Mouse (Mus musculus) kidney, embryonic 14.5 days (tissue): ENCODE data around the gene Lrp8. TPM values are rescaled to one million over a fixed set of nuclear protein-coding genes. Genes with fewer than 3 reads are reported as not detected.

Source experiments
- ATAC-seq: fragments of 200-750 bp; cut with Nextera tagmentation; 2 replicates; pipeline ENCODE4 v1.8.0; 2017; ENCODE audit warnings: moderate number of reproducible peaks, mild to moderate bottlenecking, moderate TSS enrichment, moderate library complexity; ENCODE audit not compliant: low FRiP score, low TSS enrichment
- H3K27ac ChIP-seq: fragments of 300-500 bp; sonication (generic); 2 replicates; pipeline ENCODE4 v1.5.1; 2014; ENCODE audit warnings: low read depth, mild to moderate bottlenecking, low read length, moderate library complexity, mixed read lengths
- H3K27me3 ChIP-seq: fragments of 300-500 bp; sonication (generic); 2 replicates; pipeline ENCODE4 v1.6.1; 2014; ENCODE audit warnings: mild to moderate bottlenecking, low read length; ENCODE audit not compliant: control insufficient read depth, insufficient read depth
- H3K36me3 ChIP-seq: fragments of 300-500 bp; sonication (generic); 2 replicates; pipeline ENCODE4 v1.6.1; 2014; ENCODE audit warnings: low read length, mixed read lengths; ENCODE audit not compliant: control insufficient read depth, insufficient read depth
- H3K4me1 ChIP-seq: fragments of 300-500 bp; sonication (generic); 2 replicates; pipeline ENCODE4 v1.6.1; 2014; ENCODE audit warnings: low read length, mixed read lengths; ENCODE audit not compliant: control insufficient read depth, insufficient read depth
- H3K4me2 ChIP-seq: fragments of 300-500 bp; sonication (generic); replicated peaks from 2 replicates; pipeline ENCODE4 v1.6.1; 2014; ENCODE audit warnings: low read depth, mild to moderate bottlenecking, low read length
- H3K4me3 ChIP-seq: fragments of 300-500 bp; sonication (generic); 2 replicates; pipeline ENCODE4 v1.5.1; 2014; ENCODE audit warnings: mild to moderate bottlenecking, low read length
- H3K9ac ChIP-seq: fragments of 300-500 bp; sonication (generic); 2 replicates; pipeline ENCODE4 v1.6.1; 2014; ENCODE audit warnings: low read depth, mild to moderate bottlenecking, low read length, moderate library complexity
- H3K9me3 ChIP-seq: fragments of 300-500 bp; sonication (generic); 2 replicates; pipeline ENCODE4 v1.6.1; 2016; ENCODE audit warnings: low read length; ENCODE audit not compliant: control insufficient read depth
- WGBS: fragments of 180-500 bp; shearing (Covaris S2); extraction: QIAGEN DNeasy Blood & Tissue Kit; methylation state at CpG from one replicate; pipeline ENCODE4 v1.1.7; 2014; 5-methylcytosine and 5-hydroxymethylcytosine counted together
- polyA plus RNA-seq: library from polyadenylated mRNA; unstranded; fragments of >200 nt; fragmentation: Nextera tagmentation; extraction: Ambion mirVana; gene quantifications from 2 replicates; pipeline ENCODE4 v1.2.1, GENCODE M21; 2014

Lrp8 gene
- polyA plus RNA-seq, 1 experiment from 2014 or later = 4.2 TPM

- no peak overlapping the region for H3K27ac ChIP-seq
- ATAC-seq = no peak
- H3K36me3 ChIP-seq = peaks cover 37% of the 10 kb centered on the region
- WGBS = 94% methylated on average over 10 of the region's 10 CpGs
- no peaks in the 10 kb centered on the region for H3K9me3 ChIP-seq
- no peaks in the 10 kb centered on the region for H3K27me3 ChIP-seq
- no peak overlapping the region for H3K4me3 ChIP-seq
- H3K4me1 ChIP-seq = no peaks in the 10 kb centered on the region
- no peak overlapping the region for H3K9ac ChIP-seq
- H3K4me2 ChIP-seq = no peak overlapping the region
These were observed 102.2 kb downstream of the Lrp8 start for GRCm38 (mm10) chr4:107904252-107904651.

GRCm38 (mm10) chr4:107906561-107906960, 104.5 kb downstream of the Lrp8 start:
- ATAC-seq = no peak
- no peaks in the 10 kb centered on the region for H3K27me3 ChIP-seq
- 92% methylated on average over 9 of the region's 9 CpGs for WGBS
- peaks cover 42% of the 10 kb centered on the region for H3K36me3 ChIP-seq
- H3K4me2 ChIP-seq = no peak overlapping the region
- H3K27ac ChIP-seq = no peak overlapping the region
- no peak overlapping the region for H3K9ac ChIP-seq
- no peak overlapping the region for H3K4me3 ChIP-seq
- H3K4me1 ChIP-seq = no peaks in the 10 kb centered on the region
- no peaks in the 10 kb centered on the region for H3K9me3 ChIP-seq

- Histone ChIP-seq H3K4me1 (no peaks in the 10 kb centered on the region), H3K27me3 (no peaks in the 10 kb centered on the region), H3K9ac (no peak overlapping the region), H3K4me2 (no peak overlapping the region), H3K4me3 (no peak overlapping the region), H3K27ac (no peak overlapping the region), H3K9me3 (no peaks in the 10 kb centered on the region), H3K36me3 (peaks cover 55% of the 10 kb centered on the region)
- WGBS = 92% methylated on average over 4 of the region's 4 CpGs
- no peak for ATAC-seq
These were observed 108.0 kb downstream of the Lrp8 start for GRCm38 (mm10) chr4:107910020-107910419.

- no peak for ATAC-seq
- Histone ChIP-seq H3K4me1 (peaks cover 21% of the 10 kb centered on the region), H3K4me3 (no peak overlapping the region)
These were observed 118.3 kb downstream of the Lrp8 start for GRCm38 (mm10) chr4:107920336-107920735.

GRCm38 (mm10) chr4:107921152-107921695, 119.2 kb downstream of the Lrp8 start:
- ATAC-seq = no peak
- Histone ChIP-seq H3K27ac (no peak overlapping the region), H3K27me3 (no peaks in the 10 kb centered on the region), H3K4me1 (peaks cover 21% of the 10 kb centered on the region), H3K36me3 (no peaks in the 10 kb centered on the region), H3K4me2 (no peak overlapping the region; the same call in 1 of the 2 replicates), H3K9me3 (no peaks in the 10 kb centered on the region), H3K4me3 (no peak overlapping the region), H3K9ac (no peak overlapping the region)
- WGBS = 49% methylated on average over 8 of the region's 8 CpGs

More at GRCm38 (mm10) chr4:107920336-107920735, 118.3 kb downstream of the Lrp8 start:
- 77% methylated on average over 2 of the region's 2 CpGs for WGBS
- Histone ChIP-seq H3K27ac (no peak overlapping the region), H3K9me3 (no peaks in the 10 kb centered on the region), H3K27me3 (no peaks in the 10 kb centered on the region), H3K4me2 (no peak overlapping the region), H3K36me3 (no peaks in the 10 kb centered on the region), H3K9ac (no peak overlapping the region)

GRCm38 (mm10) chr4:107921952-107922351, 119.9 kb downstream of the Lrp8 start:
- H3K36me3 ChIP-seq = no peaks in the 10 kb centered on the region
- H3K27ac ChIP-seq = no peak overlapping the region
- peak overlapping the region; percentile 75; the same call in 1 of the 2 replicates for H3K4me3 ChIP-seq
- no peaks in the 10 kb centered on the region for H3K9me3 ChIP-seq
- 62% methylated on average over 4 of the region's 4 CpGs for WGBS
- H3K27me3 ChIP-seq = no peaks in the 10 kb centered on the region
- H3K4me2 ChIP-seq = peak overlapping the region; percentile 69; the same call in 1 of the 2 replicates
- peaks cover 21% of the 10 kb centered on the region for H3K4me1 ChIP-seq
- no peak for ATAC-seq
- H3K9ac ChIP-seq = no peak overlapping the region; the same call in 1 of the 2 replicates

GRCm38 (mm10) chr4:107923145-107923802, 121.2 kb downstream of the Lrp8 start, which contains the start of gene Cpt2:
Cpt2 (minus strand) TSS chr4:107923610.
- WGBS = under 1% methylated on average over 32 of the region's 38 CpGs
- ATAC-seq = peak; percentile 96
- no peaks in the 10 kb centered on the region for H3K9me3 ChIP-seq
- H3K4me2 ChIP-seq = peak within 1 kb of the TSS; percentile 69
- no peaks in the 10 kb centered on the region for H3K27me3 ChIP-seq
- peaks cover 21% of the 10 kb centered on the region for H3K4me1 ChIP-seq
- H3K9ac ChIP-seq = peak within 1 kb of the TSS; percentile 80
- H3K36me3 ChIP-seq = no peaks in the 10 kb centered on the region
- peak within 1 kb of the TSS; percentile 49 for H3K27ac ChIP-seq
- peak within 1 kb of the TSS; percentile 75 for H3K4me3 ChIP-seq

- Histone ChIP-seq H3K27me3 (no peaks in the 10 kb centered on the region), H3K9me3 (no peaks in the 10 kb centered on the region), H3K4me2 (peak overlapping the region; percentile 69), H3K9ac (no peak overlapping the region), H3K4me3 (peak overlapping the region; percentile 75), H3K27ac (no peak overlapping the region), H3K36me3 (no peaks in the 10 kb centered on the region), H3K4me1 (peaks cover 21% of the 10 kb centered on the region)
- ATAC-seq = peak; percentile 34; the same call in 1 of the 2 replicates
- WGBS = 50% methylated on average over 7 of the region's 7 CpGs
These were observed 121.7 kb downstream of the Lrp8 start for GRCm38 (mm10) chr4:107923803-107924194.
